Mouse (Mus musculus) ES-Bruce4 (cell line): ENCODE results near the gene D17Wsu92e. TPM values are rescaled to one million over a fixed set of nuclear protein-coding genes. Genes with fewer than 3 reads are reported as not detected.

Source experiments
- H3K27ac ChIP-seq: 2 replicates; pipeline ENCODE4 v1.5.1; 2012; ENCODE audit warnings: low read length, inconsistent platforms; ENCODE audit not compliant: insufficient read depth
- H3K27me3 ChIP-seq: 2 replicates; pipeline ENCODE4 v1.6.1; 2012; ENCODE audit warnings: mild to moderate bottlenecking, low read length, inconsistent platforms; ENCODE audit not compliant: control insufficient read depth, poor library complexity, insufficient read depth, severe bottlenecking
- H3K36me3 ChIP-seq: 2 replicates; pipeline ENCODE4 v1.6.1; 2012; ENCODE audit warnings: inconsistent platforms, mild to moderate bottlenecking, low read length, moderate library complexity; ENCODE audit not compliant: control insufficient read depth, poor library complexity, insufficient read depth, severe bottlenecking
- H3K4me1 ChIP-seq: one replicate; pipeline ENCODE4 v1.8.1; 2011; ENCODE audit warnings: low read length; ENCODE audit not compliant: control insufficient read depth, insufficient read depth
- H3K4me3 ChIP-seq: 2 replicates; pipeline ENCODE4 v1.5.1; 2011; ENCODE audit warnings: low read depth, mild to moderate bottlenecking, low read length
- H3K9ac ChIP-seq: 2 replicates; pipeline ENCODE4 v1.6.1; 2012; ENCODE audit warnings: low read depth, mild to moderate bottlenecking, inconsistent platforms; ENCODE audit not compliant: poor library complexity, severe bottlenecking
- H3K9me3 ChIP-seq: replicated peaks from 2 replicates; pipeline ENCODE4 v1.6.1; 2012; ENCODE audit warnings: mild to moderate bottlenecking, low read length, inconsistent platforms; ENCODE audit not compliant: control insufficient read depth, poor library complexity, insufficient read depth, severe bottlenecking
- CTCF ChIP-seq: IDR thresholded peaks from one replicate; pipeline ENCODE4 v1.8.1; 2011; ENCODE audit warnings: low read depth, low read length
- EP300 ChIP-seq: IDR thresholded peaks from 2 replicates; pipeline ENCODE4 v1.6.1; 2011; ENCODE audit warnings: low read depth, low read length; ENCODE audit not compliant: insufficient read depth
- POLR2A ChIP-seq: IDR thresholded peaks from one replicate; pipeline ENCODE4 v1.8.1; 2011; ENCODE audit warnings: low read length; ENCODE audit not compliant: insufficient read depth
- polyA plus RNA-seq: library from polyadenylated mRNA; stranded (reverse); fragments of >200 nt; gene quantifications from 2 replicates; pipeline ENCODE4 v1.2.4, GENCODE M21; 2011; ENCODE audit warnings: low read depth; ENCODE audit not compliant: missing spikeins, insufficient read depth, insufficient read length

D17Wsu92e gene
- polyA plus RNA-seq, 1 experiment: 90.6 TPM

DNA sequence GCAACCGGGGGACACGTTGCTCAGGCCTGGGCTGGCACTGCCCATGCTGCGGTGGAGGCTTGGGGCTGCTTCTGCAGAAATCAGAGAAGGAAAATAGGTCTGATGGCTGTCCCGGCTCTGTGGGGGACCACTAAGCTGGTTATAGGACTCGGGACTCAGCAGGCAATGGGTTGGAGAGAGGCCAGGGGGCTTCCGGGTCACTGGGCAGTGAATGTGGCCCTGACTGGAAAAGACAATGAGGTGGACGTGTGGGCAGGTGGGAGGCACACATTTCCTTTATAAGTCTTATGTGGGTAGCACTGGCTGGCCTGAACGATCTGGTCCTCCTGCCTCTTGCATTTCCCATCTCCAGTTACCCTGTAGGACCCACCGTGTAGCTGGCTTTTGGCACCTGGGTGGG is 100.1 kb downstream of the D17Wsu92e start:
- TF ChIP-seq EP300 (no peak), POLR2A (no peak), CTCF (no peak)
- Histone ChIP-seq H3K27ac (no peak overlapping the region), H3K36me3 (no peaks in the 10 kb centered on the region), H3K9ac (no peak overlapping the region), H3K4me3 (peak overlapping the region; percentile 12; the same call in 1 of the 2 replicates), H3K27me3 (no peaks in the 10 kb centered on the region), H3K9me3 (no peaks in the 10 kb centered on the region), H3K4me1 (peaks cover 4% of the 10 kb centered on the region)

DNA sequence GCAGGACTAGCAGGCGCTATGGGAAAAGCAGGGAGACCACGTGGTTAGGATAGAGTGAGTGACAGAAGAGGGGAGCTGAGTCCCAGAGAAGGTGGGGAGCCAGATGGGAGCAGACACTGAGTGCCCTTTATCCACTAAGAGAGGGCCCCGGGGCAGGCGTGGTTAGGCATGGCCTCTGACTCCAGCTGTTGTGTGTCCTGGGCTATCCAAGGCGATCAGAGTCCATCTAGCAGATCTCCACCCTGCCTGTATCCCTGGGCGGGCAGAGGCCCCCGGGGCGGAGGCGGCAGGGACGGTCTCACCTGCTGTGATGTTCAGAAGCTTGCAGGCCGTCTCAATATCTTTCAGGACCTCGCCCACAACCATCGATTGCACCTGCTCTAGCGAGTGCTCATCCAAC is 100.8 kb downstream of the D17Wsu92e start:
- peak overlapping the region; percentile 12; the same call in 1 of the 2 replicates for H3K4me3 ChIP-seq
- no peaks in the 10 kb centered on the region for H3K9me3 ChIP-seq
- no peaks in the 10 kb centered on the region for H3K36me3 ChIP-seq
- TF ChIP-seq EP300 (no peak), CTCF (no peak), POLR2A (no peak)
- H3K27ac ChIP-seq: no peak overlapping the region
- peaks cover 4% of the 10 kb centered on the region for H3K4me1 ChIP-seq
- no peak overlapping the region for H3K9ac ChIP-seq
- H3K27me3 ChIP-seq: no peaks in the 10 kb centered on the region

DNA sequence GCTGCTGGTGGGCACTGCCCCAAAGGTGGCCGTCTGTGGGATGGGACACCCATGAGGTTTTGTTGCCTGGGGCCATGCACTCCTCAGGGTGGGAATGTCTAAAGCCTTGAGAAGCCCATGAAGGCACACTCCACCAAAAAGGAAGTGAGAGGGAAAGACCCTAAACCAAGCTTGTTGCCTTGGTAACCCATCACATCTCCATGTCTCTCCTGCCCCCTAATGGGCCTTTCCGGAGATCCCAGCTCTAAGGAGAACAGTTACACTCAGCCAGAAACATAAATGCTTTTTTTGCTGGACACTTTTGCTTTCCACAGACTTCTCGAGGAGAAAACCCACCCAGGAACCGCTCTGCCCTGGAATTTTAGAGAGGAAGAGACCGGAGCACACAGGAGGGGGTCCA is 102.2 kb downstream of the D17Wsu92e start:
- no peaks in the 10 kb centered on the region for H3K27me3 ChIP-seq
- peaks cover 4% of the 10 kb centered on the region for H3K4me1 ChIP-seq
- H3K9ac ChIP-seq: no peak overlapping the region
- H3K4me3 ChIP-seq: no peak overlapping the region
- no peaks in the 10 kb centered on the region for H3K36me3 ChIP-seq
- no peaks in the 10 kb centered on the region for H3K9me3 ChIP-seq
- TF ChIP-seq EP300 (no peak), CTCF (no peak), POLR2A (no peak)
- H3K27ac ChIP-seq: no peak overlapping the region

DNA sequence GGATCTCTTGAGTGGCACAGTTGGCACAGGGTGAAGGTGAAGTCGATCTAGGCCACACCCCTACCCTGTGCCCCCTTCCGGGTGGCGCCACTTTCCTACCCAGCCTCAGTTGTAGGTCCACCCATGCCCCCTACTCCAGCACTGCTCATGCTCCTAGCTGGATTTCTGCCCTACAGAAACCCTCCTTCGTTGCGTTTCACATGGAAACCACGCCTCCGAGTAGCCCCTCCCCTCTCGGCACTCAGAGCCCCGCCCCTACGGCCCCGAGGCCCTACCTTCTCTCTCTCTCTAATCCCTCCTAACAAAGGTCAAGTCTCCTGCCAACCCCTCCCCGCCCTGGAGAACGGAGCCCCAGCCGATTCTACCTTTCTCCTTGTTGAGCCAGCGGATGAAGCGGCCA is 103.6 kb downstream of the D17Wsu92e start:
- Histone ChIP-seq H3K4me1 (peaks cover 4% of the 10 kb centered on the region), H3K27me3 (no peaks in the 10 kb centered on the region), H3K9me3 (no peaks in the 10 kb centered on the region), H3K36me3 (no peaks in the 10 kb centered on the region), H3K9ac (peak overlapping the region; percentile 10), H3K4me3 (peak overlapping the region; percentile 64), H3K27ac (no peak overlapping the region)
- TF ChIP-seq CTCF: no peak
- TF ChIP-seq EP300: no peak
- TF ChIP-seq POLR2A: no peak

DNA sequence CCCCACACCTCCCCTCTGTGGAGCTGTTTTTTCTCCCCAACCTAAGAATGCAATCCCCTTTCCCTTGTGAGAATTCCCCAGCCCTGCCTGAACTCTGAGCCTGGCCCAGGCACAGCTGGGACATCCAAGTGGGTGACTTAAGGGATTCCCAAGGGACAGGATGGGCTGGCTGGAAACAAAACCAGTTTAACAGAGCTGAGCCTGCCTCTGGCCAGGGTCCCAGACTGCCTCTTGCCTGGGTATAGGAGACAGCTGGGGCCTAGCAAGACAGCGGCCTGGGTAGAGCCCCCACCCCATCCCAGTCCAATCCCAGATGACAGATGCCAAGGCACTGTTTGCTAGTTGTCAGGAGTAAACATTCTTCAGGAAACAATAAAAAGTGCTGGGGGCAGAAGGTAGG is 107.6 kb downstream of the D17Wsu92e start:
- Histone ChIP-seq H3K4me3 (no peak overlapping the region), H3K27ac (no peak overlapping the region), H3K9ac (no peak overlapping the region), H3K36me3 (no peaks in the 10 kb centered on the region), H3K9me3 (no peaks in the 10 kb centered on the region), H3K27me3 (no peaks in the 10 kb centered on the region), H3K4me1 (peaks cover 12% of the 10 kb centered on the region)
- TF ChIP-seq CTCF (no peak), EP300 (no peak), POLR2A (no peak)

DNA sequence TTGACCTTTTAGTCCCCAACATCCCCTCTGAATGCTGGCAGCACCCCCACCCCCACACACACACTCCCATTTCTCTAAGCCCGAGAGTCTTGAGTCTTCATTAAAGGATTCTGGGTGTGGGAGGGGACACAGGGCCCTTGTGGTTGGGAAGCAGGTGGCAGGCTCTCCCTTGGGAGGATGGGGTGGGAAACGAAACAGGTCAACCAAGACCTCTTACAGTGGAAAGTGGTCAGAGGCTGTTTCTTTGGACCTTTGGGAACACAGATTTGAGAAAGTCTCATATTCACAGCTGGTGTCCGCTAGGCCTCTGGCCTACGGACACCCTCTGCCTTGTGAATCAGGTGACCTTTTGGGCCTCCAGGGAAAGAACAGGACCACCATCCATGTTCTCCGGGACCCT is 110.8 kb downstream of the D17Wsu92e start:
- TF ChIP-seq EP300 (no peak), CTCF (no peak), POLR2A (no peak)
- H3K4me1 ChIP-seq: peaks cover 13% of the 10 kb centered on the region
- no peaks in the 10 kb centered on the region for H3K27me3 ChIP-seq
- H3K9me3 ChIP-seq: no peaks in the 10 kb centered on the region
- no peak overlapping the region for H3K9ac ChIP-seq
- no peak overlapping the region for H3K27ac ChIP-seq
- H3K36me3 ChIP-seq: no peaks in the 10 kb centered on the region
- H3K4me3 ChIP-seq: no peak overlapping the region
